Mouse (Mus musculus) CD8-positive naive resting alpha-beta T cell, adult 2 months (primary cell): ENCODE results near the gene Efhd2.
A peak's percentile ranks its signal among the peaks of the same experiment; 100 is the strongest.

Source experiments
- DNase-seq, 2 experiments: peaks; one replicate each; pipeline ENCODE4 v3.0.0; 2022; ENCODE audit warnings: low read depth in 2 of 2, low spot score in 2 of 2

Efhd2 gene

DNA sequence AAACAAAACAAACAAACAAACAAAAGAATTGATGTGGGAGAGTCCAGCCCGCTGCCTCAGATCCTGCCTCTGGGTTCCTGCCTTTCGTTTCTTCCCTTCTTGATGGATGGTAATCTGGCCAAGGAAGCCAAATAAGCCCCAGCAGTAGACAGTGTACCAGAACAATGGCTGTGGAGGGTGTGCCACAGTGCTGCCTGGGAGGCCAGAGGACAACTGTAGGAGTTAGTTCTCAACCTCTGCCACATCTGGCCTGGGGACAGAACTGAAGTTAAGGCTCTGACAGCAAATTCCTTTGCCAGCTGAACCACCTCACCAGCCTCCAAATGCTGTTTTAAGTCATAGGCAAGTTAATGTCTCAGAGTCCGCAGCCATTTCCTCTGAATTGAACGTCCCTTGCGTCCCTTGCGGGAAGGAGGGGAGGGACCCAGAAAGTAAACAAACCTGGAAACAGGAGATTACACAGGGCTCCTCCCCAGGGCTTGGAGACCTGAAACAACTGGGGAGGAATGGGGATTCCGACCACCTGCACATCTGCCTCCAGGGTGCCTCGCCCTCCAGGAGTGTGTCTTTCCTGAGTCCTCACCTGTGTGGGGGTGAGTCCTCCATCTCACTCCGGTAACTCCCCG lies 6.7 kb upstream of the Efhd2 start:
- no peak for DNase-seq

DNA sequence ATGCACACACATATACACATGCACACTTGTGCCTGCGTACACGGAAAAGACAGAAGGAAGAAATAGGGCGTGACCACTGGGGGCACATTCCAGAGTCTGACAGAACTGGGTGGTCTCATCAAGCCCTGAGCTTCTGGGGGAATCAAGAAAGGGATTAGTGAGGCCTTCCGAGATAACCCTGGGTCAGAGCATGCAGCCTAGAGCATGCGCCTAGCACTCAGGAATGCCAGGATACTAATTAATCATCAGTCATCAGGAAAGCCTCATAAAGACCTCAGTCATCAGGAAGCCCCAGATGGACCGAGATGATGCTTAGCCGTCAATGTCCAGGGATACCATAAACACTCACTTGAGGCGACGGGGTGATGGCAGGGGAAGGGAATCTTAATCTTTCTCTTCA lies 5.2 kb upstream of the Efhd2 start:
- no peak for DNase-seq

DNA sequence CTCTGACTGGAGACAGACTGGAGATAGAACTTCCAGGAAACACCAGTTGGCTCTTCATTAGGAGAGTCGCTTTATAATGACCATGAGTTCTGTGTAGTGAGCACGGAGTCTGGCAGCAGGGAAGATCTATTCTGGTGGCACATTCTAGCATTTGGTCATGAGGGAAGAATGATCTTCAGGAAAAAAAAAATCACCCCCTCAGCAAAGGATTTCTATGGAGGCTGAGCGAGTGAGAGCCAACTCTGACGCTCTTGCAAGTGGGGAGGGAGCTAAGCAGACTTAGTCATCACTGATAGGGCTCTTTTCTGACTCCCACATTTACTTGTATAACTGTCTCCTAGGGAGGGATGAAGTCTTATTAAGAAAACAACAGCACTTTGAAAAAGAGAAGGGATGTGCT lies 4.4 kb upstream of the Efhd2 start:
- DNase-seq: no peak

- DNase-seq: no peak
Observed at GRCm38 (mm10) chr4:141878621-141879020, 3.9 kb upstream of the Efhd2 start.

DNA sequence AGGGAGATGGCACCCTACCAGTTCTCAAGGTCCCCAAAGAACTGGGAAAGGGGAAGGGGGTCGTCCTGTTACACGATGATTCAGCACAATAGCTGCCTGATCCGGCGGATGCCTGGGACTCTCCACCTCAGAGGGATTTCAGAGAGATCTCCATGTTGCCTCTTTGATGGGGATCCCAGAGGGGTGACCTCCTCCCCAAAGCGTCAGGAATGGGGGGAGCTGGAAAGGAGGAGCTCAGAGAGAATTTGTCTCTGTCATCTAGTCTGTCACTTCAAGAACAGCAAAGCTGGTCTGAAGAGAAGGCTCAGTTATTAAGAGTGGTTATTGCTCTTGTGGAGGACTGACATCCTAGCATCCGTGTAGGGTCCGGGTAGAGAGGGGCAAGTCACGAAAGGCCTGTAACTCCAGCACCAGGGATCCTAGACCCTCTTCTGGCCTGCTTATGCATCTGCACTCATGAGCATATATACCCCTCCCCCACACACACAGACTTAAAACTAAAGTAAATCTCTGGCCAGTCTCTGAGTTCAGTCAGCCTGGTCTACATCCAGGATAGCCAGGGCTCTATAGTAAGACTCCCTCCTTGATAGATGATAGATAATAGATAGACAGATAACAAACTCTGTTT lies 875 bp upstream of the Efhd2 start:
- DNase-seq: no peak

DNA sequence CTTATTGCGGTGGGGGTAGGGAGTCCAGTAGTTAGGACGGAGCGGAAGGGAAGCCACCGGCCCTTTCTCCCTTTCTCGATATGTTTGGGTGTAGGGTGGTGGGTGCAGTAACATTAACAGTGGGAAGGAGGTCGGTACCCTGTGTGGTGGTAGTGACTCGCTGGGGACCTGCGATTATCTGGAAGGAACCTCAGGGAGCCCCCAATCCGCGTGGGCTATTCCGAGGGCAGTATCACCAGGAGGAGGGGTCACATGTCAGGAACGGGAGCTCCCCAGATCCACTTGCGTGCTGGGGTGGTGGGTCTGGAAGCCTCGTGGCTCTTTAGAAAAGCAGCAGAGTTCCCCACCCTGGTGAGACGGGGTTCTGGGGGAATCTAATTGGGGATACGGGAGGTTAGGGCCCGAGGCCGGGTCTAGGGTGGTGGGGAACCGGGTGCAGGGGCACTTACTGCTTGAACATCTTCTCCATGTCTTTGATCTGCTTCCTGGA lies 564 bp downstream of the Efhd2 start:
- peak in 1 of 2 experiments; percentile 7 for DNase-seq

DNA sequence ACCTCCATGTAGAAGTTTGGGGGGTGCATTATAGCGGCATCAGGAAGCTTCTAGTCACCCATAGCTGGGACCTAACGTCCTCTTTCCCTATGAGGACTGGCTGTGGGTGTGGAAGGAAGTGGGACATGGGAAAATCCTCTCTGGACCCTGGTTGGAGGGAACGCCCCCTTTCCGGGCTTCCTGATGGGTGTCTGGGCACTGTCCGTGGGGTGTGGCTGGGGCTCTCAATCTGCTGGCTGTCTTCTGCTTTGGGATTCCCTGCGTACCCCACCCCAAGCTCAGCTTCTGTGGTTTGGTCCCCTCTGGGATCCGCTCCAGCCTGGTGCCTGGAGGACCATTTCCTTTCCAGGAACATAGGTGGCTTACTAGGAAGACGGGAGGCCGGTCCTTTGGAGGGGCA lies 1.7 kb downstream of the Efhd2 start:
- no peak for DNase-seq

GRCm38 (mm10) chr4:141871909-141872308 lies 2.8 kb downstream of the Efhd2 start:
- DNase-seq: no peak

DNA sequence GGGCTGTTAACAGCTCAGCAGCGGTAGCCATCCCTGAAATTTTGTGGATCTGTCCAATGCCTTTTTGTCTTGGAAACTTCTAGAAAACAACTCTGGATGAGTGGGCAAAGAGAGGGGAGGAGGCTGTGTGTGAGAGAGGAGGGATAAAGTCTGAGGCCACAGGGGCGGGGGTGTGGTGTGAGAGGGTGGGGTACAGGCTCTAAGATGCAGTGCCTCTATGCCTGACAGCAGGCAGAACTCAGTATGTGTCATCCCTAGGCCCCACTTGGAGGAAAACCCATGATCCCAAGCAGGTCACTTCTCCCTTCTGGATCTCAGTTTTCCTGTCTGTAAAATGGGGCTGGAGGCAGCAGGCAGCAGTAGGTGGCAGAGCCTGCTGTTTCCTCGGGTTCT lies 3.4 kb downstream of the Efhd2 start:
- DNase-seq: no peak

- no peak for DNase-seq
Observed at GRCm38 (mm10) chr4:141870666-141871332, 3.9 kb downstream of the Efhd2 start.

DNA sequence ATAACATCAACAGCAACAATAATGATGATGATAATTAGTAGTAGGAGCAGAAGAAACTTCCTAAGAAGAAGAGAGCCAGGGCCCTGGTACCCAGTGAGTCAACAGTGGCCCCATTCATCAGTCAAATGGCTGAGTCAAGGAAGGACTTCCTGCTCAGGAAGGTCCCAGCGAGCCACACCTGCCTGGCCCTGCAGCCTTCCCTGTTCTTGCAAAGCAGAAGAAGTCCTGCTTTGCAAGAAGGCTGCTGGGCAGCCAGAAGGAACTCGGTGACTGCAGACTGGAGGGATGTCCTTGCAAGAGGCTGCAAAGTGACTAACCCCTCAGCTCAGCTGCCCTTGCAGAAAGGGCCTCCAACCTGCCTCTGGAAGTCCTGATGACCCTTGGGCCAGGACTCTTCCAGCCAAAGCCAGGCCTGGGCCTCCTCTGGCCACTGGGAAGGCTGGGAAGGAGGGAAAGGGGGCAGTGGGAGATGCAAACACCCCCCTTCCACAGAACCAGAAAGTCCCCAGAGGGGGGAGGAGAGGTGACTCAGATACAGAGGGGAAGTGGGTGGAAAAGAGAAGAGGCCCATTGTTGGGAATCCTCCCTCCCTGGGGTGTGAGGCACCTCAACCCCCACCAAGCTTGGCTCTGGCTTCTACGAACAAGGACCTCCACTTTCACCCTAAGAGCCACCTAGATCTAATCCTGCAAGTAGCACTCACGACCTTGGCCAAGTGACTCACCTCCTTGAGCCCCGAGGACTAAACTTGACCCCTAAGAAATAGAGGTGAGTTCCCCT lies 5.1 kb downstream of the Efhd2 start:
- no peak for DNase-seq

GRCm38 (mm10) chr4:141868051-141868450 lies 6.7 kb downstream of the Efhd2 start:
- no peak for DNase-seq

DNA sequence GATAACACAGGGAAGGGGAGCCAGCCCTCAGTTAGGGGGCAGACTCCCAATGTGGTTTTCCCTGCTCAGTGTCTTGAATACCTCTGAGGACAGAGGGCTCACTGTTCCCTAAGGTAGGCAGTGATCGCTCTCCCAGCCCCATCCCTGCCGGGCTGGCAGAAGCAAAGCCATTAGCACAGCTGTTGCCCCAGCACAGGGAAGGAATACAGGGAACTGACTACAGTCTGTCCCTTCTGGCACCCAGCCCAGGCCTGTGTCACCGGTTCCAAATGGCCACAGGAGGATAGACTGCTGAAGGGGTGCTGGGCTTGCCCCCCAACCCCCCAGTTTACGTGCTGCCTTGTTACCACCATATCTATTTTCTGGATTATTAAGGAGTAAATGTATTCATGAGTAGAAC lies 7.2 kb downstream of the Efhd2 start:
- DNase-seq: no peak

DNA sequence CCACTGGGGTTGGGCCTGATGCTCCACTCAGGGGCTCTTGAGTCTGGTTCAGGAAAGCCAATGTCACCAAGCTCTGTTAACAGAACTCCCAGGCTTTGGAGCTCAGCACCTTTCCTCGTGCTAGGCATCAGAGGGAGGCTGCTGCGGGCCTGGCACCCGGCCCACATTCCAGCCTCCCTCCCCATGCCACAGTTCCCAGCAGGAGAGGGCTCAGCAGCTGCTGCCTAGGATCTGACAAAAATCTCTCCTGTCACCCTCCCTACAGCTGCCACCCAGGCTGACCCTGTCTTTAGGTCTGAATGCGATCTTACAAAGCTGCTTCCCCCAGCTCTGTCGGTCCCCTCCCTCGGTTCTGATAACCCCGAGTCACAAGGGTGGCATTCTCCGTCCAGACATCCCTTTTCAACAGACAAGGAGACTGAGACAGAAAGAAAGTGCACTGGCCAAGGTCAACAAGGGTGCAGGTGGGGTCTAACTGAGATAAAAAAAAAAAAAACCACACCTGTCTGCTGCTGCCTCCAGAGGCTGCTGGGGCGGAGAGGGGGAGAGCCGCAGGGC lies 7.7 kb downstream of the Efhd2 start:
- DNase-seq: no peak

GRCm38 (mm10) chr4:141865600-141865999 lies 9.1 kb downstream of the Efhd2 start:
- no peak for DNase-seq

- no peak for DNase-seq
Observed at GRCm38 (mm10) chr4:141865006-141865405, 9.7 kb downstream of the Efhd2 start.

DNA sequence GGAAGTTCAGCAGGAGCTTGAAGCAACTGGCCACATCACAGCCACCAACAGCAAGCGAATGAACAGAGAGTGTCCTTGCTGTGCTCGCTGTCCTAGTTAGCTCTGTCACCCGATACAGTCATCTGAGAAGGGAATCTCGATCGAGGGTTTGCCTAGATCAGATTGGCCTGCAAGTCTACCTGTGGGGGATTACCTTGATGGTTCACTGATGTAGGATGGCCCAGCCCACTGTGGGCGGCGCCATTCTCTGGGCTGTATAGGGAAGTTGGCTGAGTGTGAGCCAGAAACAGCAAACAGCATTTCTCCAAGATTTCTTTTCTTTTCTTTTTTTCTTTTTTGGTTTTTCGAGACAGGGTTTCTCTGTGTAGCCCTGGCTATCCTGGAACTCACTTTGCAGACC lies 10.2 kb downstream of the Efhd2 start:
- DNase-seq: no peak

DNA sequence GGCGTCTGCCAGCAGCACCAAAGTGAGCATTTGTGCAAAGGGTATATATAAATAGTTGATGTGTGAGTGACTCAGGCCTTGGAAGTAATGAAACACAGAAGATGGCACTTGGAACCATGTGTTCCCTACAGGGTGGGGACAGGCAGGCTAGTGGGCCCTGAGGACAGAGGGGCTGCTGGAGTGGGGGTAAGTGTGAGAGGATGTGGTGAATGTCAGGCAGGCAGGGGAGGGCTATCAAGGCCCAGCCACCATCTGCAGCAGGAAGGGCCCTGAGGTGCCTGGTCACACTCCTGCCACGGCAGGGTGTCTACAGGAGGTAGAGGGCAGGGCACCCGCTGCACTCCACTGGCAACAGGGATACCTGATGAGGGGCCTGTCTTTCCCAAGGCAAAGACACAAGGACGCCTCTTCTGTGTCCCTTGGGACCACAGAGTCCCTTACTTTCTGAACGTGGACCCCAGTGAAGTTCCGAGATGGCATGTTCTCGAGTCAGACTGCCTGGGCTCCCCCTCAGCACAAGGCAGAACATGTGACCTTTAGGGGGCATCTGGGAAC lies 10.9 kb downstream of the Efhd2 start:
- DNase-seq: no peak

DNA sequence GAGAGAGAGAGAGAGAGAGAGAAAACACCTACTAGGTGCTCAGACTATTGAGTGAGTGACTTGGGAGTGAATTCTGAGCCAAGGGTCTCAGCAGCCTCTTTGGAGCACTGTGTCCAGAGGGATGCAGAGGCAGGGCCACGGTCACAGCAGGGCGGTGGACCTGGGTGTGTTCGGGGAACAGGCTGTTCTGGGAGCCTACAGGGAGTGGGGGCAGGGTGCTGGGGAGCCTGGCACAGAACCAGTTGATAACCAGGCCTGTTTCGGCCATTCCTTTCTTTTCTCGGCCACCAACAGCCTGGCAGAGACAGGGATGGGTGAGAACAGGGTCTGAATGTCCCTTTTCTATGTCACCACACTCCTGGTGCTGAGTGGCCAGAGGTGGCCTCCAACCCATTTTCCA lies 11.9 kb downstream of the Efhd2 start:
- no peak for DNase-seq

- no peak for DNase-seq
Observed at GRCm38 (mm10) chr4:141861591-141862295, 13.0 kb downstream of the Efhd2 start.
